Mouse (Mus musculus) testis, adult 2 months (tissue): ENCODE measurements around the gene Ppfibp1. TPM values are rescaled to one million over a fixed set of nuclear protein-coding genes. Genes with fewer than 3 reads are reported as not detected.

Experiments used
- H3K27ac ChIP-seq: fragments of 200-500 bp; 2 replicates; pipeline ENCODE4 v1.5.1; 2012; ENCODE audit warnings: low read depth, low read length; ENCODE audit not compliant: control insufficient read depth, insufficient read depth
- H3K27me3 ChIP-seq: fragments of 200-500 bp; 2 replicates; pipeline ENCODE4 v1.6.1; 2012; ENCODE audit warnings: mild to moderate bottlenecking, low read length, moderate library complexity; ENCODE audit not compliant: control insufficient read depth, insufficient read depth
- H3K36me3 ChIP-seq: fragments of 200-500 bp; 2 replicates; pipeline ENCODE4 v1.6.1; 2012; ENCODE audit warnings: mild to moderate bottlenecking, low read length; ENCODE audit not compliant: control insufficient read depth, insufficient read depth
- H3K4me1 ChIP-seq: fragments of 200-500 bp; 2 replicates; pipeline ENCODE4 v1.6.1; 2012; ENCODE audit warnings: low read length; ENCODE audit not compliant: control insufficient read depth, insufficient read depth
- H3K4me3 ChIP-seq: fragments of 200-500 bp; 2 replicates; pipeline ENCODE4 v1.5.1; 2012; ENCODE audit warnings: low read depth, mild to moderate bottlenecking, low read length, moderate library complexity, mixed read lengths; ENCODE audit not compliant: control insufficient read depth
- CTCF ChIP-seq: fragments of 200-500 bp; IDR thresholded peaks from 2 replicates; pipeline ENCODE4 v1.5.1; 2012; ENCODE audit warnings: low read depth, mild to moderate bottlenecking, inconsistent platforms, low read length, moderate library complexity; ENCODE audit not compliant: control insufficient read depth, insufficient read depth, insufficient replicate concordance
- POLR2A ChIP-seq: fragments of 200-500 bp; IDR thresholded peaks from 2 replicates; pipeline ENCODE4 v1.6.1; 2012; ENCODE audit warnings: low read depth, mild to moderate bottlenecking, inconsistent platforms, low read length, moderate library complexity; ENCODE audit not compliant: control insufficient read depth
- polyA plus RNA-seq: library from polyadenylated mRNA; depleted of rRNA; stranded (reverse); fragments of >200 nt; gene quantifications from 2 replicates; pipeline ENCODE4 v1.2.3, GENCODE M21; 2012

Gene Ppfibp1
- polyA plus RNA-seq, 1 experiment: 10.9 TPM

- Histone ChIP-seq H3K4me3 (no peak overlapping the region), H3K36me3 (no peaks in the 10 kb centered on the region), H3K27ac (no peak overlapping the region), H3K4me1 (no peaks in the 10 kb centered on the region), H3K27me3 (no peaks in the 10 kb centered on the region)
- TF ChIP-seq POLR2A: no peak
- no peak for TF ChIP-seq CTCF
Measured at GRCm38 (mm10) chr6:146881896-146882770, 6.2 kb upstream of the Ppfibp1 start.

- TF ChIP-seq POLR2A (no peak), CTCF (no peak)
- Histone ChIP-seq H3K36me3 (no peaks in the 10 kb centered on the region), H3K4me1 (peaks cover 2% of the 10 kb centered on the region), H3K4me3 (no peak overlapping the region), H3K27ac (no peak overlapping the region), H3K27me3 (no peaks in the 10 kb centered on the region)
Measured at GRCm38 (mm10) chr6:146883426-146883825, 4.9 kb upstream of the Ppfibp1 start.

- Histone ChIP-seq H3K27ac (no peak overlapping the region), H3K27me3 (no peaks in the 10 kb centered on the region), H3K36me3 (no peaks in the 10 kb centered on the region), H3K4me3 (no peak overlapping the region), H3K4me1 (peaks cover 6% of the 10 kb centered on the region)
- no peak for TF ChIP-seq CTCF
- no peak for TF ChIP-seq POLR2A
Measured at GRCm38 (mm10) chr6:146884171-146884570, 4.1 kb upstream of the Ppfibp1 start.

GRCm38 (mm10) chr6:146884851-146885250 is 3.4 kb upstream of the Ppfibp1 start:
- no peak overlapping the region for H3K27ac ChIP-seq
- no peaks in the 10 kb centered on the region for H3K36me3 ChIP-seq
- no peak overlapping the region for H3K4me3 ChIP-seq
- peaks cover 8% of the 10 kb centered on the region for H3K4me1 ChIP-seq
- H3K27me3 ChIP-seq: no peaks in the 10 kb centered on the region
- TF ChIP-seq CTCF: no peak
- no peak for TF ChIP-seq POLR2A

GRCm38 (mm10) chr6:146888660-146889490 is 588 bp downstream of the Ppfibp1 start:
- Histone ChIP-seq H3K36me3 (no peaks in the 10 kb centered on the region), H3K27ac (peak overlapping the region; percentile 65), H3K4me1 (peaks cover 8% of the 10 kb centered on the region)

GRCm38 (mm10) chr6:146890215-146890614 is 1.9 kb downstream of the Ppfibp1 start:
- Histone ChIP-seq H3K4me1 (peaks cover 8% of the 10 kb centered on the region), H3K27me3 (no peaks in the 10 kb centered on the region), H3K27ac (no peak overlapping the region), H3K4me3 (no peak overlapping the region), H3K36me3 (no peaks in the 10 kb centered on the region)
- TF ChIP-seq POLR2A (no peak), CTCF (no peak)

More at GRCm38 (mm10) chr6:146888660-146889490, 588 bp downstream of the Ppfibp1 start:
- TF ChIP-seq CTCF (no peak), POLR2A (peak; percentile 4; the same call in 1 of the 2 replicates)
- Histone ChIP-seq H3K27me3 (no peaks in the 10 kb centered on the region), H3K4me3 (peak overlapping the region; percentile 91)

- TF ChIP-seq POLR2A (no peak), CTCF (no peak)
- no peaks in the 10 kb centered on the region for H3K36me3 ChIP-seq
- H3K4me3 ChIP-seq: no peak overlapping the region
- H3K4me1 ChIP-seq: peaks cover 8% of the 10 kb centered on the region
- no peak overlapping the region for H3K27ac ChIP-seq
- no peaks in the 10 kb centered on the region for H3K27me3 ChIP-seq
Measured at GRCm38 (mm10) chr6:146890633-146891032, 2.3 kb downstream of the Ppfibp1 start.
